In the genomic region with DNA sequence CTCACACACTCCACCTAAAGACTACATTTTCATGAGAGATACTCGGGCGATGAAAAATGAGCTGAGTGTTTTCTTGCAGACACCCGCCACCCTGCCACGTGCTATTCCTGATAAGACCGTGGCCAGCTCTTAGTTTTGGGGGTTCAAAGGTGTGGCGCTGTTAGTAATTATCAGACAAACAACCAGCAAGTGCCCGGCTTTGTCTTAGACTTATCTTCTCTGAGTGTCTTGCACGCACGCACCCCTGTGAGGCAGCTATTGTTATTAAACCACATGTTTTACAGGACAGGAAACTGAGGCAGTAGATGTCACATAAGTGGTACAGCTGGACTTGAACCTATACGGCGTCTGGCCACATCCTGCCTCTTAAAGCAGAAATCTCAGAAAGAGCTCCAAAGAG, we compare ENCODE assay signal across 18 mouse cellular contexts. TPM values are rescaled to one million over a fixed set of nuclear protein-coding genes. Genes with fewer than 3 reads are reported as not detected.
DNase-seq lines count a peak whose midpoint lies in the region; ATAC-seq and TF ChIP-seq lines count a peak whose summit lies in the region.
"Had no signal": no experiment of that assay in that cellular context is flagged by ENCODE, and none has a peak within 500 bp of the region (broad histone marks: within the 10 kb centered on the region; RNA-seq: fewer than 3 reads in every experiment).

No protein-coding gene starts in this region.

- no peak for TF ChIP-seq CTCF in stomach, postnatal 0 days (IDR thresholded peaks at IDR 0.05; ENCODE audit: low read depth)

- ATAC-seq in forebrain, embryonic 12.5 days (ENCODE audit: low FRiP score): no peak
- ATAC-seq in stomach, embryonic 15.5 days (ENCODE audit: insufficient read depth, low FRiP score, low read depth): peak; percentile 63; the same call in 1 of the 2 replicates
- no peak for ATAC-seq in stomach, postnatal 0 days (ENCODE audit: low FRiP score, low TSS enrichment)
- ATAC-seq in liver, embryonic 15.5 days (ENCODE audit: insufficient read depth): peak; percentile 88
- no peak for ATAC-seq in hindbrain, embryonic 11.5 days (ENCODE audit: low FRiP score)
- ATAC-seq: midbrain, embryonic 15.5 days; Patski had no signal

- no peak for DNase-seq in forebrain, embryonic 10.5 days (ENCODE audit: extremely low spot score, low spot score)
- no peak for DNase-seq in stomach, postnatal 0 days (ENCODE audit: low spot score)
- no peak for DNase-seq in right cerebral cortex, postnatal 4 days
- no peak for DNase-seq in layer of hippocampus, postnatal 25 days (ENCODE audit: extremely low spot score in 1 of 2, low spot score in 1 of 2)
- no peak for DNase-seq in hindbrain, embryonic 11.5 days (ENCODE audit: low spot score)
- DNase-seq: cerebellum, adult 2 months; gastrocnemius, postnatal 10 days; kidney, adult 2 months; kidney, postnatal 4 days; left cerebral cortex, postnatal 4 days; lung, embryonic 14.5 days; thymus, postnatal 14 days had no signal

- no peak overlapping the region for H3K9ac ChIP-seq in forebrain, embryonic 12.5 days
- H3K9ac ChIP-seq in stomach, embryonic 15.5 days: no peak overlapping the region
- no peak overlapping the region for H3K9ac ChIP-seq in stomach, postnatal 0 days (ENCODE audit: low read length)
- peak overlapping the region; percentile 53 for H3K9ac ChIP-seq in liver, embryonic 15.5 days
- no peak overlapping the region for H3K9ac ChIP-seq in hindbrain, embryonic 11.5 days (ENCODE audit: low read depth, low read length)
- H3K9ac ChIP-seq: hindbrain, embryonic 15.5 days; lung, embryonic 14.5 days; midbrain, embryonic 15.5 days had no signal

- H3K36me3 ChIP-seq in forebrain, embryonic 10.5 days (replicated peaks): no peaks in the 10 kb centered on the region
- no peaks in the 10 kb centered on the region for H3K36me3 ChIP-seq in forebrain, embryonic 12.5 days (replicated peaks)
- H3K36me3 ChIP-seq in stomach, embryonic 15.5 days: no peaks in the 10 kb centered on the region
- H3K36me3 ChIP-seq in stomach, postnatal 0 days (ENCODE audit: control insufficient read depth, insufficient read depth, low read length): no peaks in the 10 kb centered on the region
- no peaks in the 10 kb centered on the region for H3K36me3 ChIP-seq in liver, embryonic 15.5 days (replicated peaks)
- no peaks in the 10 kb centered on the region for H3K36me3 ChIP-seq in hindbrain, embryonic 11.5 days (ENCODE audit: control insufficient read depth, insufficient read depth, low read length)
- H3K36me3 ChIP-seq: hindbrain, embryonic 15.5 days; midbrain, embryonic 15.5 days had no signal

- TF ChIP-seq EP300 in stomach, postnatal 0 days (optimal IDR thresholded peaks at IDR 0.05): no peak

- 86% methylated on average over 11 of the region's 11 CpGs for WGBS in forebrain, embryonic 10.5 days
- 92% methylated on average over 11 of the region's 11 CpGs for WGBS in forebrain, embryonic 12.5 days
- 64% methylated on average over 11 of the region's 11 CpGs for WGBS in stomach, embryonic 15.5 days
- 59% methylated on average over 11 of the region's 11 CpGs for WGBS in stomach, postnatal 0 days
- WGBS in liver, embryonic 15.5 days (ENCODE audit: insufficient replicate concordance): 18% methylated on average over 11 of the region's 11 CpGs
- WGBS in hindbrain, embryonic 11.5 days: 88% methylated on average over 11 of the region's 11 CpGs

- no peaks in the 10 kb centered on the region for H3K9me3 ChIP-seq in forebrain, embryonic 10.5 days
- no peaks in the 10 kb centered on the region for H3K9me3 ChIP-seq in forebrain, embryonic 12.5 days
- H3K9me3 ChIP-seq in stomach, embryonic 15.5 days: no peaks in the 10 kb centered on the region
- no peaks in the 10 kb centered on the region for H3K9me3 ChIP-seq in stomach, postnatal 0 days (ENCODE audit: control insufficient read depth, low read length)
- no peaks in the 10 kb centered on the region for H3K9me3 ChIP-seq in liver, embryonic 15.5 days (replicated peaks)
- no peaks in the 10 kb centered on the region for H3K9me3 ChIP-seq in hindbrain, embryonic 11.5 days (ENCODE audit: control insufficient read depth, low read length)
- H3K9me3 ChIP-seq: hindbrain, embryonic 15.5 days; midbrain, embryonic 15.5 days had no signal

- H3K27ac ChIP-seq in forebrain, embryonic 10.5 days: peak overlapping the region; percentile 58; the same call in 1 of the 2 replicates
- no peak overlapping the region for H3K27ac ChIP-seq in forebrain, embryonic 12.5 days
- H3K27ac ChIP-seq in stomach, embryonic 15.5 days: no peak overlapping the region
- no peak overlapping the region for H3K27ac ChIP-seq in stomach, postnatal 0 days (replicated peaks)
- peak overlapping the region; percentile 96 for H3K27ac ChIP-seq in liver, embryonic 15.5 days (replicated peaks)
- no peak overlapping the region for H3K27ac ChIP-seq in hindbrain, embryonic 11.5 days (ENCODE audit: low read depth, low read length)
- H3K27ac ChIP-seq: hindbrain, embryonic 15.5 days; midbrain, embryonic 15.5 days had no signal

- no peak overlapping the region for H3K4me3 ChIP-seq in forebrain, embryonic 10.5 days
- H3K4me3 ChIP-seq in forebrain, embryonic 12.5 days (replicated peaks): no peak overlapping the region
- no peak overlapping the region for H3K4me3 ChIP-seq in stomach, embryonic 15.5 days (replicated peaks)
- H3K4me3 ChIP-seq in stomach, postnatal 0 days (ENCODE audit: low read depth, low read length): no peak overlapping the region
- H3K4me3 ChIP-seq in liver, embryonic 15.5 days (replicated peaks): 0 out of 2 replicates have a peak overlapping the region, but pooled peaks have one; percentile 2
- no peak overlapping the region for H3K4me3 ChIP-seq in hindbrain, embryonic 11.5 days (ENCODE audit: low read depth, low read length)
- H3K4me3 ChIP-seq: hindbrain, embryonic 15.5 days; midbrain, embryonic 15.5 days had no signal

- 0 out of 2 replicates have a peak, but pooled peaks cover 3% of the 10 kb centered on the region for H3K4me1 ChIP-seq in forebrain, embryonic 10.5 days
- no peaks in the 10 kb centered on the region for H3K4me1 ChIP-seq in forebrain, embryonic 12.5 days
- H3K4me1 ChIP-seq in stomach, embryonic 15.5 days: 0 out of 2 replicates have a peak, but pooled peaks cover 7% of the 10 kb centered on the region
- H3K4me1 ChIP-seq in stomach, postnatal 0 days (replicated peaks; ENCODE audit: control insufficient read depth, insufficient read depth): no peaks in the 10 kb centered on the region
- H3K4me1 ChIP-seq in liver, embryonic 15.5 days (replicated peaks): peaks cover 85% of the 10 kb centered on the region
- H3K4me1 ChIP-seq in hindbrain, embryonic 11.5 days (replicated peaks; ENCODE audit: control insufficient read depth, insufficient read depth, low read length): no peaks in the 10 kb centered on the region
- H3K4me1 ChIP-seq: hindbrain, embryonic 15.5 days; midbrain, embryonic 15.5 days had no signal

- H3K27me3 ChIP-seq in forebrain, embryonic 10.5 days (ENCODE audit: poor library complexity, severe bottlenecking): no peaks in the 10 kb centered on the region
- H3K27me3 ChIP-seq in forebrain, embryonic 12.5 days: no peaks in the 10 kb centered on the region
- H3K27me3 ChIP-seq in stomach, embryonic 15.5 days (replicated peaks): no peaks in the 10 kb centered on the region
- no peaks in the 10 kb centered on the region for H3K27me3 ChIP-seq in stomach, postnatal 0 days (ENCODE audit: control insufficient read depth, insufficient read depth, low read length)
- H3K27me3 ChIP-seq in liver, embryonic 15.5 days: no peaks in the 10 kb centered on the region
- H3K27me3 ChIP-seq in hindbrain, embryonic 11.5 days (ENCODE audit: control insufficient read depth, insufficient read depth, low read length): no peaks in the 10 kb centered on the region
- H3K27me3 ChIP-seq: hindbrain, embryonic 15.5 days; midbrain, embryonic 15.5 days; Patski had no signal

- H3K4me2 ChIP-seq in forebrain, embryonic 12.5 days: no peak overlapping the region
- no peak overlapping the region for H3K4me2 ChIP-seq in stomach, embryonic 15.5 days
- H3K4me2 ChIP-seq in stomach, postnatal 0 days (replicated peaks; ENCODE audit: low read depth): no peak overlapping the region
- H3K4me2 ChIP-seq in liver, embryonic 15.5 days: peak overlapping the region; percentile 46
- H3K4me2 ChIP-seq in hindbrain, embryonic 11.5 days (replicated peaks; ENCODE audit: low read depth, low read length): no peak overlapping the region
- H3K4me2 ChIP-seq: hindbrain, embryonic 15.5 days; lung, embryonic 14.5 days; midbrain, embryonic 15.5 days had no signal

RNA-seq across cellular contexts. Expression of gene Wipi1, which starts 54.3 kb away (rescaled TPM):
- 15.7 and 18.4 TPM in 2 replicates for polyA plus RNA-seq in forebrain, embryonic 10.5 days (2016; fragmentation: Nextera tagmentation; extraction: Ambion mirVana)
- polyA plus RNA-seq in forebrain, embryonic 12.5 days (2016; fragmentation: Nextera tagmentation; extraction: Ambion mirVana): 12.9 and 13.6 TPM in 2 replicates
- 36.4 and 37.5 TPM in 2 replicates for polyA plus RNA-seq in stomach, embryonic 15.5 days (2015; fragmentation: Nextera tagmentation; extraction: Ambion mirVana)
- polyA plus RNA-seq in stomach, postnatal 0 days (2015; fragmentation: Nextera tagmentation; extraction: Ambion mirVana): 35.3 and 40.5 TPM in 2 replicates
- polyA plus RNA-seq in liver, embryonic 15.5 days (2015; fragmentation: Nextera tagmentation; extraction: Ambion mirVana): 24.2 and 25.9 TPM in 2 replicates
- total RNA-seq in layer of hippocampus, postnatal 25 days (2021): 10 to 100 TPM; 25.1 to 25.5 TPM
- polyA plus RNA-seq in hindbrain, embryonic 11.5 days (2014; fragmentation: Nextera tagmentation; extraction: Ambion mirVana): 12.2 and 12.3 TPM in 2 replicates

Comparison
In these comparisons a context has a peak if more than half of its experiments do, and no peak if none do; other contexts are left out.
1. H3K27ac ChIP-seq: peak in forebrain, embryonic 10.5 days (single experiment) and liver, embryonic 15.5 days (single experiment); none in forebrain, embryonic 12.5 days (single experiment), stomach, embryonic 15.5 days (single experiment), stomach, postnatal 0 days (single experiment) and hindbrain, embryonic 11.5 days (single experiment).
2. ATAC-seq: peak in stomach, embryonic 15.5 days (single experiment) and liver, embryonic 15.5 days (single experiment); none in forebrain, embryonic 12.5 days (single experiment), stomach, postnatal 0 days (single experiment) and hindbrain, embryonic 11.5 days (single experiment).